ENCODE assay signal across 1 mouse cellular context in genomic region chr11:97883918-97884600, GRCm38 (mm10).
TF ChIP-seq lines count a peak whose summit lies in the region.

TSS of gene Fbxo47 (minus strand) at chr11:97884154.

TF ChIP-seq in MEL, 35 proteins besides CTCF, POLR2A, EP300 and RAD21 (continued from another document):
- TF ChIP-seq POLR2AphosphoS5 (IDR thresholded peaks at IDR 0.05; ENCODE audit: borderline replicate concordance, low read depth, low read length) (no peak), SIN3A (IDR thresholded peaks at IDR 0.05; ENCODE audit: low read length) (peak; percentile 81), TBP (IDR thresholded peaks at IDR 0.05; ENCODE audit: low read depth, low read length) (peak; percentile 36; the same call in 1 of the 2 replicates), ZC3H11A (IDR thresholded peaks at IDR 0.05; ENCODE audit: low read depth, low read length) (no peak)
